Mouse (Mus musculus) urinary bladder, postnatal 10 days (tissue): ENCODE measurements around the gene App.

ENCODE experiments used
- DNase-seq: peaks from one replicate; pipeline ENCODE4 v3.0.0; 2022; ENCODE audit warnings: low spot score

The App gene

GRCm38 (mm10) chr16:85150902-85151301 is 22.7 kb downstream of the App start:
- DNase-seq = no peak

- no peak for DNase-seq
Measured at GRCm38 (mm10) chr16:85149509-85149871, 24.1 kb downstream of the App start.

GRCm38 (mm10) chr16:85148615-85149508 is 24.7 kb downstream of the App start:
- DNase-seq = no peak

- DNase-seq = no peak
Measured at GRCm38 (mm10) chr16:85147440-85147839, 26.1 kb downstream of the App start.

- DNase-seq = no peak
Measured at GRCm38 (mm10) chr16:85145771-85146178, 27.8 kb downstream of the App start.

GRCm38 (mm10) chr16:85145369-85145768 is 28.2 kb downstream of the App start:
- DNase-seq = no peak

GRCm38 (mm10) chr16:85144401-85144800 is 29.2 kb downstream of the App start:
- DNase-seq = no peak

GRCm38 (mm10) chr16:85143863-85144262 is 29.7 kb downstream of the App start:
- no peak for DNase-seq

GRCm38 (mm10) chr16:85143188-85143587 is 30.4 kb downstream of the App start:
- no peak for DNase-seq

GRCm38 (mm10) chr16:85141404-85141803 is 32.2 kb downstream of the App start:
- no peak for DNase-seq

GRCm38 (mm10) chr16:85139178-85139604 is 34.4 kb downstream of the App start:
- DNase-seq = no peak

- DNase-seq = no peak
Measured at GRCm38 (mm10) chr16:85137348-85137747, 36.2 kb downstream of the App start.

GRCm38 (mm10) chr16:85136046-85136445 is 37.5 kb downstream of the App start:
- DNase-seq = no peak

- DNase-seq = no peak
Measured at GRCm38 (mm10) chr16:85133468-85133881, 40.1 kb downstream of the App start.

GRCm38 (mm10) chr16:85133057-85133456 is 40.5 kb downstream of the App start:
- DNase-seq = no peak

GRCm38 (mm10) chr16:85132182-85132581 is 41.4 kb downstream of the App start:
- DNase-seq = no peak

GRCm38 (mm10) chr16:85130861-85131556 is 42.6 kb downstream of the App start:
- DNase-seq = no peak

- DNase-seq = no peak
Measured at GRCm38 (mm10) chr16:85128693-85129657, 44.6 kb downstream of the App start.

GRCm38 (mm10) chr16:85128347-85128664 is 45.3 kb downstream of the App start:
- no peak for DNase-seq

GRCm38 (mm10) chr16:85127661-85128346 is 45.8 kb downstream of the App start:
- no peak for DNase-seq

- DNase-seq = no peak
Measured at GRCm38 (mm10) chr16:85124649-85125048, 48.9 kb downstream of the App start.

- DNase-seq = no peak
Measured at GRCm38 (mm10) chr16:85121983-85122382, 51.6 kb downstream of the App start.
